Mouse (Mus musculus): ENCODE measurements around the gene Fam160a2.

DNA sequence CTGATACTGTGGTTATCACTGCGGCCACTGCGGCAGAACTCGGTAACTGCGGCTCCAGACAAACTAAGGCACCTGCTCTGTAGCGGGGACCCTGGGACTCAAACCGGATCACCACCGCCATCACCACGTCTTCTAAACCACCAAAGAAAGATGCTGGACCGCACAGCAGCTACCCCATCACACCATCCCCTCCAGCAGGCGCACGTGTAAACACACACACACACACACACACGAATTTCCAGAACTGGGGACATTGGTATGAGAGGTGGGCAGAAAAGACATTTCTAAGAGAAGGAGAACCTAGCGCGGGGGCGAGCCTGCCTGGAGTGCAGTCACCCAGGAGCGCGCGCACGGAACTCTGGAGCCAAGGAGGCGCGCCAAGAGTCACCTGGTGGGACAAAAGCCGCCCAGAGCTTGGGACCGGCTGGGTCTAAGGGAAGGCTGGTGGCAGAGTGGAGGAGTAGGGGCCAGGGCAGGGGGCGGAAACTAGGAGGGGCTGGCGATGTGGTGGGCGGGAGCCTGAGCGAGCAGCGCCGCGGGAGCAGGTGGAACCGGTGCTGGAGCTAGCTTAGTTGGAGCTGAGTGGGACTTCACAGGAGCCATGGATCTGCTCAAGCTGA lies 25.7 kb upstream of the Fam160a2 start, which contains the start of gene Cckbr:
- TF ChIP-seq CTCF (conservative IDR thresholded peaks at IDR 0.05; ENCODE audit: low read length), result no peak
- no peak for TF ChIP-seq NANOG (IDR thresholded peaks at IDR 0.05; ENCODE audit: borderline replicate concordance, low read length)
